Mouse (Mus musculus) cerebellum, adult (tissue): ENCODE results near the gene Rps6ka1.
"Not testable (repeated sequence)": the region's sequence is repeated elsewhere in the genome, so short reads cannot be mapped to it uniquely, and the experiment has no call there.

ENCODE experiments used
- ATAC-seq: cut with Nextera tagmentation; 2 replicates; pipeline ENCODE4 v1.9.2; 2017; ENCODE audit warnings: mild to moderate bottlenecking, moderate library complexity, mixed read lengths; ENCODE audit not compliant: insufficient number of reproducible peaks, low FRiP score, low TSS enrichment

Gene Rps6ka1

DNA sequence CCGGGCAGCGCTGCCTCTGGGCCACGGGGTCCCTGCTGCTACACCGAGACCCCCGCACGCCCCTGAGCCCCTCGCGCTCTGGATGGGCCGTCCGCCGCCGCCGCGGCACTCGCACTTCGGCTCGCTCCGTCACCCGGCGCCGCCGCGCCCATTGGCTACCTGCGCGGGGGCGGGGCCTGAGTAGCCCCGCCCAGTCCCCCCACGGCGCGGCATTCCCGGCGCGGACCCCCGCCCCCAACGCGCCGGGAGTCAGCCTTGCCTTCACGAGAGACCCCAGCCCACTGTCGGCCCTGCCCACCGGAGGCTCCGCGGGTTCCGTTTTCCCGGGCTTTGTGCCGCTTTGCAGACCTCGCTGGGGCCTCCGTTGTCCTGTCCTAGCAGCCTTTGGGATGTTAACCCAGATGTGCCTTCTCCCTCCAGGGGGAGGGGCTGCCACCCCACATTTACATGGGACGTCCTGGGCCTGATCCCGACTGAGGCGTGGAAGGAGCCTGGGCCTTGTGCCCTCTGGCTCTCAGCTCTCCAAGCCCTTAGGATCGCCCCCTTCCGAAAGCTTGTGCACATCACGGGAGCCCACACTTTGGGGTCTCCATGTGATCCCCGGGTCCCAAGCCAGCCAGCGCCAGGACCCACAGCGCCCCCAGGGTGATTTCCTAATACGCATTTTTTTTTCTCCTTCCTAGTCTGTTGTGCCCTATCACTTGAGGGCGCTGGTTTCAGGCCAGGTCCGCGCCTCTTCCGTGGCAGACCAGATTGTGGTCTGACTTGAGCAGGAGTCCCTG is at the start of gene Rps6ka1:
Gene Rps6ka1, minus strand, starts transcription at position 126 of the 782 bp plus-strand sequence.
- no peak for ATAC-seq

- no peak for ATAC-seq
These were observed 44.2 kb upstream of the Rps6ka1 start for GRCm38 (mm10) chr4:133931785-133932184.

DNA sequence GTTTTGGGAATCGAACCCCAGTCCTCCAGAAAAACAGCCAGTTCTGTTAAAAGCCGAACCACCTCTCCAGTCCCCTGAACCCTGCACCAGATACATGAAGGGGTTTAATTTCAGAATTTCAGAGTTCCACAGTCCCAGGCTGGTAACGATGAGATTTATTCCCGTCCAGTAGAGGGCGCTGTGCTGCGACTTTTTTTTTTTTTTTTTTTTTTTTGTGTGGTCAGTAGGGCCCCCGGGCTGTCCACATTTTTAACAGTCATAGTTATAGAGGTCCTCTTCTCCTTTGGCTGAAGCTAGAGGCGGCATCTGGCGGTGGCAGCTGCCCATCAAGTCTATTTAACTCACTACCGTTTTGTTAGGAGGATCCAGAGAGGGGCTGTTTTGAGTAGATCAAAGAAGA is 43.8 kb upstream of the Rps6ka1 start:
- ATAC-seq, result no peak

- no peak for ATAC-seq
These were observed 41.7 kb upstream of the Rps6ka1 start for GRCm38 (mm10) chr4:133929278-133929670.

DNA sequence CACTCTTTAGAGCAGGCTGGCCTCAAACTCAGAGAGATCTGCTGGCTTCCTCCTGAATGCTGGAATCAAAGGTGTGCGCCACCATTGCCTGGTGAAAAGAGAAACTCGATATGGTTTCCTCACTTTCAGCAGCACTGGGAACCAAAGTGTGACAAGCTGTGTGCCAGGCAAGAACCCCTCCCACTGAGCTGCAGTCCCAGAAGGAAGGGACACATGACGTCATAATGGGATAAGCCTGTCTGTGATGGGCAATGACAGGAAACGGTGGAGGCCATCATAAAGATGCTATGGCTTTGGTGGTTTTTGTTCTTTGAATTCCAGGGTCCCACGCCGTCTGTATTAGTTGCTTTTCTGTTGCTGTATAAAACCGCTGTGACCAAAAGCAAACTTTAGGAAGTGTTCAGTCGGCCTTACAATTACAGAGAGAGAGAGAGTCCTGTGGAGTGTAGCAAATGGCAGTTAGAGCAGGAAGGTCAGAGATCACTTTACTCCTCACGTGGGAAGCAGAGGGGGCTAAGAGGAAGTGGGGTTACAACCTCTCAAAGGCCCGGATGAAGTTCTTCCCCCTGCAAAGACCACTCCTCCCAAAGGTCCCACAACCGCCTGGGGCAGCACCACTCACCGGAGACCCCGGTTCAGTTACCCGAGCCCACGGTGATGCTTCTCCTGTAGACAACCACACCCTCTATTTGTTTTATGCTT is 41.1 kb upstream of the Rps6ka1 start:
- no peak for ATAC-seq

DNA sequence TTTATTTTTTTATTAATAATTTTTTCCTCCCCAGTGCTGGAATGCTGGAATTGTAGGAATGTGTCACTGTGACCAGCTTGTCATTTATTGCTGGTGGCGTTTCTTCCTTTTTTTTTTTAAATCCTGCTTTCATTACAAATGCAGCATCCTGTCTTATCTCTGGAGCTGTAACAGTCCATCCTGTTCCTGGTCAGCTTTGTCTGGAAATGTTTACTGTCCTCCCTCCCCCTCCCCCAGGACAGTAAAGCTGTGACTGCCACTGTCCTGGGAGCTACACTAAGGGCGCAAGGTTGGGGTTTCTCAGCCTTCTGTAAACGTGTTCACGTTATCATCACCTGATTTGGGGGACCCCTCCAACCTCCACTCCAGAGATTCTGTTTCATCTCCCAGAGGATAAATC is 37.6 kb upstream of the Rps6ka1 start:
- no peak for ATAC-seq

DNA sequence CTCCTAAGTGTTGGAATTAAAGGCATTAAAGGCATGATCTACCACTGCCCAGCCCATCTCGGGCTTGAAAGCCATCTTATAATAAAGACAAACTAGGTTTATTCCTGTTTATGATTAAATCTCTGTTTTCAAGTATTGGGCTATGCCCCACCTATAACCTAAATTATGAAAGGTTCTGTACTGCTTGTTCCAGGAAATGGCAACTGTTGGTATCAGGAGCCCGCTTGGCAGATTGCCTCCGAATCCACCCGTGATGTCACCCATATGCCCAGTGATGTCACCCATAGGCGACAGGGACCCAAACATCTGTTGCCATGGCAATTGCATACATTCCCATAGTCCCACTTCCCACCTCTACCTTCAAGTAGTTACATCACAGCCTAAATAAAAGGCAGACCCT is 36.1 kb upstream of the Rps6ka1 start:
- no peak for ATAC-seq

DNA sequence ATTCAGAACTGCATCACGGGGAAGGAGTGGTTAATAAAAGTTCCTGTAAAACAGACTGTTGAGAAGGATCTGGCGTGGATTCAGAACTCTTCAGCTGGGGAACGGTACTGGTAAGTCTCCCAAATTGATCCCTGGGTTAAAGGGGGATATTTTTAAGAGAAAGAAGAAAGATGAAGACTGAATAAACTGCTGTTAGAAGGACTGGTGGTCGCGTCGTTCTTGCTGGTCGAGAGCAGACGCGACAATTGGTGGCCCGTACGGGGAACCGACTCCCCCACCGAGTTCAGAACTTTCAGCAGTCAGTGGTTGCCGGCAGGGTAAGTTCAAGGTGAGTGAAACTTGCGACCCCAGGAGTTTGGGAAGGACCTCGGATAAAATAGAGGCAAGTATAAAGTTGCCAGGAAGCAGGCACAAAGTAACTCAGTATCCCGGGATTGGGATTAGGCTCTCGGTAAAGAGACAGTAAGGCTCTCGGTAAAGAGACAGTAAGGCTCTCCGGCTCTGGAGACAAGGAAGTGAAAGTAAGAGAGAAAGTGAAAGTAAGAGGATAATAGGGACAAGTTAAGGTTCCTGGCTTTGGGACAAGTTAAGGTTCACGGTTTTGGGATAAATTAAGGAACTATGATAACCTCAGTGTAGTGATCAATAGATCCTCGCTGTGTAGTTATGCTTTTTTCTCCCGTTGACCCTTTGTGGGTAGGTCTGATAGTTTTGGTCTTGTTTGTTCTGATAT is 30.7 kb upstream of the Rps6ka1 start:
- not testable (repeated sequence) for ATAC-seq

DNA sequence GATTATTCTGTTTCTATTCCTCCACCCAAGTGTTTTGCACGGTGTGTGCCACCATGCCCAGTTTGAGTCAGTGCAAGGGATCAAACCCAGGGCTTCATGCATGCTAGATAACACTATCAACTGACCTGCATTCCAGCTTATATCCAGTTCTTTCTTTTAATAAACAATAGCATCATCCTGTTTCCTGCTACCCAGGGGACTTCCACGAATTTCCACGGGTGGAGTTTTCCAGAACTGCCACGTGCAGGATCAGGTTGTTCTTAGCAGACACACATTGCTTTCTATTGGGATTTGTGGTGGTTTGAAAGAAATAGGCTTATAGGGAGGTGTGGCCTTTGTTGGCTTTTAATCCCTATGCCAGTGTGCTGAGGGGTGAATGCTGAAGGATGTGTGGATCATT is 24.4 kb upstream of the Rps6ka1 start:
- ATAC-seq, result no peak

DNA sequence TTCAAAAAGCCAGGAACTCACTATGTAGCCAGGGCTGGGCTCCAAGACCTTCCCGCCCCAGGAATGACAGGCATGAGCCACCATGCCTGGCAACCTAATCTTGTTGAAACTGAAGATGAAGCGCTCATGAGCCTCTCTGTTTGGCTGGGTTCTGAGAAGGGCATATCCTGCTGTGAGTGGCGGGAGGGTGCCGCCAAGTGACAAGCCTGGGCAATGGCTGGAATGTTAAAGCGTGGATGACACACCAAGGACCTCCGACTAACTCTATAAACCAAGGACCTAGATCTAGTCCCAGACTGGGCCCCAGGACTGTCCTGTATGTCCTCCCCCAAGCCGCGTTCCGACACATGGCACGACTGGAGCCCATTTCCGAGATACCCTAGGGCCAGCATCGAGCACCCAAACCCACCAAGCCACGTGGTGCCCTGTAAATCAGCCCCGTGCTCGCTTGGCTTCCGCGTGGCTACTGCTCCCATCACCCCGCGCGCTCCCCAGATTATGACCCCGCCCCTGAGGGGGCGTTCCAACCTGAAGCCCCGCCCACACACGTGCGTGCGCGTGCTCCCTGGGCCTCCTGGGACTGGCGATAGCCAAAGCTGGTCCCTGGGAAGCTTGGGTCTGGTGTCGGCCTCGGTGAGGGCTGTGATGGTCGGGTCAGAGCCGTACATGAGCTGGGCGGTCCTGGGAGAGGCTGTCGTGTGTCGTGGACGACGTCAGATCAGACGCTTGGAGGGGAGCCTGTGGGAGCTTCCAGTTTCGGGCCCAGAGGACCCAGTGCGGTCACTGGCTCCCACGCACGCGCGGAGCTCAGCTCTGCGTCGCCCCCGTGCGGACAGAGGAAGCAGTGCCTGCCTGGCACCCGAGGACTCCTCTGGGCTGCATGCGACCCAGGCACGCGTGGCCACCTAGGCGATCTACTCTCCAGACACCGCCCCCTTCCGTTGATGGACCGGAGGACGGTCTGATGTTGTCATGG is 22.9 kb upstream of the Rps6ka1 start:
- peak; percentile 94 for ATAC-seq

DNA sequence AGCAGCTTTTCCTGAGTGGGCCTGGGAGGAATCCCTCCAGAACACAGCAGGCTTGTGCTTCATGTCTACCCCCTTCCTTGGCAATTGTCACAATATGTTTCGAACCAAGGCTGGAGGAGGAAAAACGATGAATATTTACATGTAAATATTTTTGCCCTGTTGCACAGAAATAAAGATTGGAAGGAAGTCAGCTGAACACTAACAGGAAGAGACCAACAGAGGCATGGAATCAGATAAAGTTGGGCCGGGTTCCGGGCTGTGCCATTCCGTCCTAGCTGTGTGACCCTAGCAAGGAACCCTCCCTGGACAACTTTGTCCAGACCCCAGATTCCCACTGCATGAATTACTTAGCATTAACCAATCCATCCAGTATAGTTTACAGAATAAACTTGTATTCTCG is 20.5 kb upstream of the Rps6ka1 start:
- no peak for ATAC-seq

GRCm38 (mm10) chr4:133907086-133907485 is 19.5 kb upstream of the Rps6ka1 start:
- ATAC-seq, result no peak

GRCm38 (mm10) chr4:133906336-133906735 is 18.7 kb upstream of the Rps6ka1 start:
- not testable (repeated sequence) for ATAC-seq

DNA sequence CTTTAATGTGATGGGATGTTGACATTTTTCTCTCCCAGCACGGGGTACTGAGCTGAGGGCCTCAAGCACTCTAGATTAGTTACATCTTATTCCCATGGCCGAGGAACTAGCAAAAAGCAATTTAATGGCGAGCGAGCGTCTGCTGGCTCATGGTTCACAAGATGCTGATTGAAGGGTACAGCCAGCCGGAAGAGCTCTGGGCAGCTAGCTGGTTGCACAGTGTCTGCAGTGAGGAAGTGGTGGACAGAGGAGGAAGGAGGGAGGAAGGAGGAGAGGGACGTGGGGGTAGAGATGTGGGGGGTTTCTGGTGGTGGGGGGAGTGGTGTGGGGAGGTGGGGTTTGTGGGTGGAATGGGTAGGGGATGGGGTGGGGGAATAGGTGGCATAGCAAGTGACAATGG is 17.6 kb upstream of the Rps6ka1 start:
- ATAC-seq, result no peak

- no peak for ATAC-seq
These were observed 16.7 kb upstream of the Rps6ka1 start for GRCm38 (mm10) chr4:133904326-133904725.

GRCm38 (mm10) chr4:133903372-133903771 is 15.8 kb upstream of the Rps6ka1 start:
- no peak for ATAC-seq

DNA sequence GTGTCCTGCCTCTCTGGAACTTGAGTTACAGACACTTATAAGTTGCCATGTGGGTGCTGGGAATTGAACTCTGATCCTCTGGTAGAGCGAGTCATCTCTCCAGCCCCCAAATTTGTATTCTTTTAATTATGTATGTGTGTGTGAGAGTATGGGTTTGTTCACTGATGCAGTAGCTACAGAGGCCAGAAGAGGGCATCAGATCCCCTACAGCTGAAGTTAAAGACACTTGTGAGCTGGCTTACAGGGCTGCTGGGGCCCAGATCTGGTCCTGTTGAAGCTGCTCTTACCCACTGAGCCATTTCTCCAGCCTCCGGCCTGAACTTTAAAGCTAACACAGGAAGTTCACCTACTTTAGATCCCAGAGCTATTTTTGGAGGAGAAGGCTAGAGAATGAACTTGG is 14.9 kb upstream of the Rps6ka1 start:
- ATAC-seq, result no peak

DNA sequence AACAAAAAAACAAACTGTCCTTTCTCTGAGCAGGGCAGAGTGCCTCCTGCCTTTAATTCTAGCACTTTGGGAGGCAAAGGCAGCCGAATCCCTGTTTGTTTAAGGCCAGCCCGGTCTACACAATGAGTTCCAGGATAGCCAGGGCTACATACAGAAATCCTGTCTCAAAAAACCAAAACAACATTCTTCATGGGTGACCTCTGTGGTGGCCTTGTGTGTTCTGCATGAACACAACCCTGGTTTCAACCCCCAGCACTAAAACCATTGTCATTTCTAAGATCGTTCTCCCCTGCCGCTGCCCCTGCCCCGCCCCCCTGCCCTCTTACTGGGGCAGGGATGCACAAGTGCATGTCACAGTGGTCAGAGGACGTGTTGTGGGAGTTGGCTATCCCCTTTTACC is 13.3 kb upstream of the Rps6ka1 start:
- ATAC-seq, result no peak

DNA sequence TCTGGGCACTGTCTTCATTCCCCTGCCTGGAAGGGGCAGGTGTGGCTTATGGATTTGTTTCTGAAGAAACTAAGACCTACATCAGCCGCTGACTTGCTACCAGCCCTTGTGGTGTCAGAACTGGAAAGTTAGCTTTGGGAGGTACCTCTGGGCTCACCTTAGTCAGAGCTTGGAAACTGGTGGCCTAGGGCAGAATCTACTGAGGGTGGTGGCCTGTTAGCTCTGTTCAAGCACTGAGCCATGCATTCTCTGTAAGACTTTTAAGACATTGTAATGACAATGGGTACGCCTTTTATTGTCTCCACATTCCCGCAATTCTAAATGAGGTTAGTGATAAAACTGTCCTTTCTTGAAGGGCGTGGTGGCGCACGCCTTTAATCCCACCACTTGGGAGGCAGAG is 12.8 kb upstream of the Rps6ka1 start:
- ATAC-seq, result no peak

- ATAC-seq, result no peak
These were observed 11.7 kb upstream of the Rps6ka1 start for GRCm38 (mm10) chr4:133899241-133899800.
